Mouse (Mus musculus) heart, postnatal 0 days (tissue): ENCODE measurements around the gene Nmnat1. TPM values are rescaled to one million over a fixed set of nuclear protein-coding genes. Genes with fewer than 3 reads are reported as not detected.

Experiments
- ATAC-seq: fragments of 200-750 bp; cut with Nextera tagmentation; 2 replicates; pipeline ENCODE4 v1.8.0; 2017; ENCODE audit warnings: low read depth, moderate number of reproducible peaks, moderate library complexity; ENCODE audit not compliant: insufficient read depth
- DNase-seq: peaks from one replicate; pipeline ENCODE4 v3.0.0-alpha.2; 2016; ENCODE audit warnings: low spot score
- H3K27ac ChIP-seq: fragments of 300-500 bp; sonication (generic); 2 replicates; pipeline ENCODE4 v1.5.1; 2014; ENCODE audit warnings: low read depth, mild to moderate bottlenecking
- H3K27me3 ChIP-seq: fragments of 300-500 bp; sonication (generic); 2 replicates; pipeline ENCODE4 v1.6.1; 2014; ENCODE audit warnings: low read length, mixed read lengths; ENCODE audit not compliant: control insufficient read depth, insufficient read depth
- H3K36me3 ChIP-seq: fragments of 300-500 bp; sonication (generic); replicated peaks from 2 replicates; pipeline ENCODE4 v1.6.1; 2014; ENCODE audit warnings: low read length, mixed read lengths; ENCODE audit not compliant: control insufficient read depth, insufficient read depth
- H3K4me1 ChIP-seq: fragments of 300-500 bp; sonication (generic); 2 replicates; pipeline ENCODE4 v1.6.1; 2014; ENCODE audit warnings: antibody characterized with exemption; ENCODE audit not compliant: control insufficient read depth, insufficient read depth
- H3K4me2 ChIP-seq: fragments of 300-500 bp; sonication (generic); 2 replicates; pipeline ENCODE4 v1.6.1; 2014; ENCODE audit warnings: low read depth, mild to moderate bottlenecking, low read length, moderate library complexity
- H3K4me3 ChIP-seq: fragments of 300-500 bp; sonication (generic); 2 replicates; pipeline ENCODE4 v1.5.1; 2014; ENCODE audit warnings: low read depth, low read length
- H3K9ac ChIP-seq: fragments of 300-500 bp; sonication (generic); replicated peaks from 2 replicates; pipeline ENCODE4 v1.6.1; 2014; ENCODE audit warnings: low read depth, low read length, mixed read lengths
- H3K9me3 ChIP-seq: fragments of 300-500 bp; sonication (generic); replicated peaks from 2 replicates; pipeline ENCODE4 v1.6.1; 2016; ENCODE audit warnings: low read length; ENCODE audit not compliant: control insufficient read depth
- CTCF ChIP-seq: IDR thresholded peaks from 2 replicates; pipeline ENCODE4 v1.5.1; 2016; ENCODE audit warnings: antibody characterized with exemption, control low read depth, low read depth
- EP300 ChIP-seq: IDR thresholded peaks from 2 replicates; pipeline ENCODE4 v1.6.1; 2016; ENCODE audit warnings: antibody characterized with exemption, low read depth
- WGBS: fragments of 180-500 bp; shearing (Covaris S2); extraction: QIAGEN DNeasy Blood & Tissue Kit; methylation state at CpG from one replicate; pipeline ENCODE4 v1.1.7; 2014; 5-methylcytosine and 5-hydroxymethylcytosine counted together
- polyA plus RNA-seq: library from polyadenylated mRNA; unstranded; fragments of >200 nt; fragmentation: Nextera tagmentation; extraction: Ambion mirVana; gene quantifications from 2 replicates; pipeline ENCODE4 v1.2.1, GENCODE M21; 2015
- total RNA-seq: library from RNA; depleted of rRNA; stranded (reverse); fragments of >200 nt; gene quantifications from 2 replicates; pipeline ENCODE4 v1.2.3, GENCODE M21; 2014; ENCODE audit warnings: low replicate concordance

Nmnat1 gene
- total and polyA plus RNA-seq, 2 experiments from 2014 or later: 14.4 to 15.3 TPM

- ATAC-seq: no peak
- TF ChIP-seq EP300: no peak
- no peak for TF ChIP-seq CTCF
Observed at GRCm38 (mm10) chr4:149450636-149451035, 34.4 kb downstream of the Nmnat1 start.

DNA sequence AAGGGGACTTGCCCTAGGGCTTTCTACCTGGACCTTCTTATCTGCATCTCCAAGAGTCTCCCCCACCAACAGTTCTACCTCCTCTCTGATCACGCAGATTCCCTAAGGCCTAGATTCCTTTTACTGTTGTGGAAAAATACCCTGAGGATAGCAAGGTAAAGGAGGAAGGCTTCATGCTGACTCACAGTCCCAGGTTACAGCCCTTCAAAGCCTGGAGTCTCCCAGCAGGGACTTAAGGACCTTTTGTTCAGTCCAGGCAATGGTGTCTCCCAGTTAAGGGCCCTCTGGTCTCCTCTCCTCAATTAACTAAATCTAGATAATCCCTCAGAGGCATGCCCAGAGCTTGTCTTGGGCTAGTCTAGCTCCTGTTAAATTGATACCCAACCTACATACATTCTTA lies 38.7 kb downstream of the Nmnat1 start:
- no peak overlapping the region for H3K4me3 ChIP-seq
- DNase-seq (no peak), ATAC-seq (no peak)
- WGBS: 35% methylated on average over 1 of the region's 1 CpGs
- no peak overlapping the region for H3K4me2 ChIP-seq
- H3K9ac ChIP-seq: no peak overlapping the region; the same call in 1 of the 2 replicates
- H3K4me1 ChIP-seq: peaks cover 14% of the 10 kb centered on the region; the same call in 1 of the 2 replicates
- no peaks in the 10 kb centered on the region for H3K9me3 ChIP-seq
- H3K36me3 ChIP-seq: no peaks in the 10 kb centered on the region
- H3K27me3 ChIP-seq: no peaks in the 10 kb centered on the region
- peak overlapping the region; percentile 85 for H3K27ac ChIP-seq
- TF ChIP-seq EP300 (no peak), CTCF (no peak)

More at GRCm38 (mm10) chr4:149450636-149451035, 34.4 kb downstream of the Nmnat1 start:
- no peaks in the 10 kb centered on the region for H3K36me3 ChIP-seq
- no peaks in the 10 kb centered on the region for H3K9me3 ChIP-seq
- 64% methylated on average over 3 of the region's 3 CpGs for WGBS
- no peaks in the 10 kb centered on the region for H3K27me3 ChIP-seq
- H3K9ac ChIP-seq: no peak overlapping the region
- H3K4me3 ChIP-seq: no peak overlapping the region
- no peak overlapping the region for H3K4me2 ChIP-seq
- no peak overlapping the region for H3K27ac ChIP-seq
- H3K4me1 ChIP-seq: peaks cover 8% of the 10 kb centered on the region; the same call in 1 of the 2 replicates
- no peak for DNase-seq

- 6% methylated on average over 11 of the region's 11 CpGs for WGBS
- H3K4me1 ChIP-seq: peaks cover 14% of the 10 kb centered on the region; the same call in 1 of the 2 replicates
- H3K9ac ChIP-seq: peak overlapping the region; percentile 10; the same call in 1 of the 2 replicates
- H3K4me2 ChIP-seq: peak overlapping the region; percentile 54
- H3K27ac ChIP-seq: peak overlapping the region; percentile 85
- H3K4me3 ChIP-seq: peak overlapping the region; percentile 30
- TF ChIP-seq EP300 (no peak), CTCF (no peak)
- H3K27me3 ChIP-seq: no peaks in the 10 kb centered on the region
- peak; percentile 60 for DNase-seq
- peak; percentile 46; the same call in 1 of the 2 replicates for ATAC-seq
- H3K36me3 ChIP-seq: no peaks in the 10 kb centered on the region
- H3K9me3 ChIP-seq: no peaks in the 10 kb centered on the region
Observed at GRCm38 (mm10) chr4:149445868-149446267, 39.1 kb downstream of the Nmnat1 start.

- H3K9ac ChIP-seq: 0 out of 2 replicates have a peak overlapping the region, but pooled peaks have one; percentile 10
Observed at GRCm38 (mm10) chr4:149444964-149445701, 39.9 kb downstream of the Nmnat1 start.

DNA sequence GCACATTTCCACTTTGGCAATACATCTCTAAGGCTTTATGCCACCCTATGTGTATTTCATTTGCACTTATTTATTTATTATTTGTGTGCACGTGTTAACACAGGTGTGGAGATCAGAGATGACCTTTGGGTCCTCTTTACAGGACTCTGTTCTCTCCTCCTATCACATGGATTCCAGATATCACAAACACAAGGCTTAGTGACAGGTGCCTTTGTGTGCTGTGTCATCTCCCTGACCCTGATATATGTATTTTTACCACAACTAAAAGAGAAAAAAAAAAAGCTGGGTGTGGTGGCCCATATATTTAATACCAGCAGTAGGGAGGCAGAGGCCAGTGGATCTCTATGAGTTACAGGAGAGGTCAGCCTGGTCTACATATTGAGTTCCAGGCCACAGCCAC lies 40.5 kb downstream of the Nmnat1 start:
- Histone ChIP-seq H3K4me1 (peaks cover 14% of the 10 kb centered on the region; the same call in 1 of the 2 replicates), H3K27ac (no peak overlapping the region), H3K36me3 (no peaks in the 10 kb centered on the region), H3K4me2 (no peak overlapping the region), H3K4me3 (no peak overlapping the region), H3K27me3 (no peaks in the 10 kb centered on the region), H3K9ac (no peak overlapping the region), H3K9me3 (no peaks in the 10 kb centered on the region)
- WGBS: 51% methylated on average over 1 of the region's 1 CpGs
- ATAC-seq: no peak
- TF ChIP-seq CTCF (no peak), EP300 (no peak)
- DNase-seq: no peak

More at GRCm38 (mm10) chr4:149444964-149445701, 39.9 kb downstream of the Nmnat1 start:
- peak overlapping the region; percentile 85 for H3K27ac ChIP-seq
- under 1% methylated on average over 36 of the region's 36 CpGs for WGBS
- DNase-seq (peak; percentile 96), ATAC-seq (peak; percentile 97)
- peak overlapping the region; percentile 30 for H3K4me3 ChIP-seq
- peaks cover 14% of the 10 kb centered on the region; the same call in 1 of the 2 replicates for H3K4me1 ChIP-seq
- no peaks in the 10 kb centered on the region for H3K9me3 ChIP-seq
- H3K4me2 ChIP-seq: peak overlapping the region; percentile 54
- TF ChIP-seq CTCF: peak; percentile 98
- TF ChIP-seq EP300: peak; percentile 44; the same call in 1 of the 2 replicates
- no peaks in the 10 kb centered on the region for H3K27me3 ChIP-seq
- H3K36me3 ChIP-seq: no peaks in the 10 kb centered on the region
